Mouse (Mus musculus) olfactory bulb, adult 2 months (tissue): ENCODE data around the gene Crybg3. TPM values are rescaled to one million over a fixed set of nuclear protein-coding genes. Genes with fewer than 3 reads are reported as not detected.

ENCODE experiments used
- H3K27ac ChIP-seq: fragments of 200-500 bp; 2 replicates; pipeline ENCODE4 v1.5.1; 2012; ENCODE audit warnings: low read depth, low read length; ENCODE audit not compliant: insufficient read depth
- H3K4me1 ChIP-seq: fragments of 200-500 bp; 2 replicates; pipeline ENCODE4 v1.6.1; 2012; ENCODE audit warnings: low read length; ENCODE audit not compliant: control insufficient read depth, insufficient read depth
- H3K4me3 ChIP-seq: fragments of 200-500 bp; 2 replicates; pipeline ENCODE4 v1.5.1; 2012; ENCODE audit warnings: mild to moderate bottlenecking, low read depth, low read length, moderate library complexity; ENCODE audit not compliant: insufficient read depth
- CTCF ChIP-seq: fragments of 200-500 bp; IDR thresholded peaks from 2 replicates; pipeline ENCODE4 v1.5.1; 2012; ENCODE audit warnings: low read depth, mild to moderate bottlenecking, low read length, moderate library complexity; ENCODE audit not compliant: insufficient read depth
- POLR2A ChIP-seq: fragments of 200-500 bp; IDR thresholded peaks from 2 replicates; pipeline ENCODE4 v1.6.1; 2012; ENCODE audit warnings: mild to moderate bottlenecking, low read depth, low read length, moderate library complexity; ENCODE audit not compliant: insufficient read depth
- WGBS: fragments of 180-500 bp; shearing (Covaris S2); methylation state at CpG from one replicate; pipeline ENCODE4 v1.1.7; 2018; 5-methylcytosine and 5-hydroxymethylcytosine counted together
- polyA plus RNA-seq: library from polyadenylated mRNA; stranded (reverse); fragments of >200 nt; gene quantifications from 2 replicates; pipeline ENCODE4 v1.2.4, GENCODE M21; 2012; ENCODE audit warnings: low replicate concordance; ENCODE audit not compliant: missing spikeins, insufficient read depth, insufficient read length

Gene Crybg3
- polyA plus RNA-seq, 1 experiment = not detected

- TF ChIP-seq CTCF (no peak), POLR2A (no peak)
- Histone ChIP-seq H3K4me1 (peaks cover under 1% of the 10 kb centered on the region; the same call in 1 of the 2 replicates), H3K4me3 (no peak overlapping the region), H3K27ac (no peak overlapping the region)
- 52% methylated on average over 6 of the region's 6 CpGs for WGBS
Measured at GRCm38 (mm10) chr16:59526939-59527338, 73.8 kb downstream of the Crybg3 start.

GRCm38 (mm10) chr16:59521752-59522423 lies 78.9 kb downstream of the Crybg3 start:
- no peak for TF ChIP-seq POLR2A
- TF ChIP-seq CTCF = no peak
- WGBS = 91% methylated on average over 16 of the region's 16 CpGs
- H3K4me1 ChIP-seq = peaks cover 7% of the 10 kb centered on the region; the same call in 1 of the 2 replicates
- H3K4me3 ChIP-seq = no peak overlapping the region
- H3K27ac ChIP-seq = no peak overlapping the region

- Histone ChIP-seq H3K27ac (no peak overlapping the region), H3K4me3 (no peak overlapping the region), H3K4me1 (peaks cover 7% of the 10 kb centered on the region; the same call in 1 of the 2 replicates)
- no peak for TF ChIP-seq POLR2A
- TF ChIP-seq CTCF = no peak
- 72% methylated on average over 15 of the region's 15 CpGs for WGBS
Measured at GRCm38 (mm10) chr16:59517447-59518219, 83.1 kb downstream of the Crybg3 start.

- TF ChIP-seq CTCF (no peak), POLR2A (no peak)
- Histone ChIP-seq H3K27ac (no peak overlapping the region), H3K4me3 (no peak overlapping the region), H3K4me1 (peaks cover 7% of the 10 kb centered on the region; the same call in 1 of the 2 replicates)
- WGBS = 85% methylated on average over 10 of the region's 10 CpGs
Measured at GRCm38 (mm10) chr16:59516965-59517364, 83.8 kb downstream of the Crybg3 start.

- no peak for TF ChIP-seq POLR2A
- no peak for TF ChIP-seq CTCF
- 89% methylated on average over 5 of the region's 5 CpGs for whole genome bisulfite sequencing
- H3K4me1 ChIP-seq = peaks cover 5% of the 10 kb centered on the region; the same call in 1 of the 2 replicates
Measured at GRCm38 (mm10) chr16:59515169-59515568, 85.6 kb downstream of the Crybg3 start.

GRCm38 (mm10) chr16:59509830-59510229 lies 90.9 kb downstream of the Crybg3 start:
- TF ChIP-seq POLR2A (no peak), CTCF (no peak)
- Histone ChIP-seq H3K27ac (no peak overlapping the region), H3K4me1 (no peaks in the 10 kb centered on the region), H3K4me3 (no peak overlapping the region)
- WGBS = 91% methylated on average over 5 of the region's 5 CpGs

More at GRCm38 (mm10) chr16:59515169-59515568, 85.6 kb downstream of the Crybg3 start:
- Histone ChIP-seq H3K4me3 (no peak overlapping the region), H3K27ac (no peak overlapping the region)

GRCm38 (mm10) chr16:59499180-59499579 lies 101.6 kb downstream of the Crybg3 start:
- TF ChIP-seq POLR2A = no peak
- TF ChIP-seq CTCF = no peak
- Histone ChIP-seq H3K27ac (no peak overlapping the region), H3K4me1 (no peaks in the 10 kb centered on the region), H3K4me3 (no peak overlapping the region)
- 85% methylated on average over 3 of the region's 3 CpGs for WGBS

- whole genome bisulfite sequencing = 93% methylated on average over 1 of the region's 1 CpGs
- H3K27ac ChIP-seq = no peak overlapping the region
- TF ChIP-seq POLR2A (no peak), CTCF (no peak)
Measured at GRCm38 (mm10) chr16:59497947-59498346, 102.8 kb downstream of the Crybg3 start.

GRCm38 (mm10) chr16:59493199-59493598 lies 107.6 kb downstream of the Crybg3 start:
- WGBS = 86% methylated on average over 14 of the region's 14 CpGs
- no peak overlapping the region for H3K27ac ChIP-seq

More at GRCm38 (mm10) chr16:59497947-59498346, 102.8 kb downstream of the Crybg3 start:
- Histone ChIP-seq H3K4me1 (no peaks in the 10 kb centered on the region), H3K4me3 (no peak overlapping the region)

More at GRCm38 (mm10) chr16:59493199-59493598, 107.6 kb downstream of the Crybg3 start:
- no peak for TF ChIP-seq POLR2A
- TF ChIP-seq CTCF = no peak
- Histone ChIP-seq H3K4me3 (no peak overlapping the region), H3K4me1 (no peaks in the 10 kb centered on the region)
